Mouse (Mus musculus) brain, adult 2 months (tissue): ENCODE data around the gene Tspan18.

ENCODE experiments used
- DNase-seq: peaks from one replicate; pipeline ENCODE4 v3.0.0; 2011; ENCODE audit warnings: low read depth, low spot score

Tspan18 gene

DNA sequence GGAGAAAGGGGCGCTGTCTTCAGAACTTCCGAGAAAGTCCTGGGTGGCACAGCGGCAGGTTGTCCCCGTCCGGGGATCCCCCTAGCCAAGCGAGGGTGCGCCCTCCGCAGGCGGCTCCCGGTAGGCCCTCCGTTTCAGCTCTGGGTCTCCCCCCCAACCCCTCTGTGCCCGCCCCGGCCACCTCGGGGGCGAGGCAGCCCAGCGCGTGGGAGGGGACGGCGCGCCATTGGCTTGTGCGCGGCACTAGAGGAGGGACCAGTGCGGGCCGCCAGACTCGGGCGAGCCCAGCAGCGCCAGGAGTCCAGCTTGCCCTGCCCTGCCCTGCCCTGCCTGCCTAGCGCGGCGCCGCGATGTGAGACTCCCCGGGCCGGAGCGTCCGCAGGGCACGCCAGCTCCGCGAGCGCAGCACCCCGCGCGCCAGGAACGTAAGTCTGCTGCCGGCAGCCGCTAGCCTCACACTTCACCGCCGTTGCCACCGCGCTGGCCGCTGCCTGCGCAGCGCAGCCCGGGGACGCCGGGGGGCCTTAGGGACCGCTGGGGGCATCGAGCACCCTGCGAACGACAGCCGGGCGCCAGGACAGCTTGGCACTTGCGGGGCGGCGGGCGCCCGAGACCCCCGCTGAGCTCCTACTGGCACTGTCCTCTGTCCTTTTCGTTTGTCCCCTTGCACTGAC lies 146.8 kb downstream of the Tspan18 start, which contains the start of gene Trp53i11:
Trp53i11 (plus strand) TSS at position 226 of the 674 bp plus-strand sequence.
- DNase-seq = peak; percentile 92

DNA sequence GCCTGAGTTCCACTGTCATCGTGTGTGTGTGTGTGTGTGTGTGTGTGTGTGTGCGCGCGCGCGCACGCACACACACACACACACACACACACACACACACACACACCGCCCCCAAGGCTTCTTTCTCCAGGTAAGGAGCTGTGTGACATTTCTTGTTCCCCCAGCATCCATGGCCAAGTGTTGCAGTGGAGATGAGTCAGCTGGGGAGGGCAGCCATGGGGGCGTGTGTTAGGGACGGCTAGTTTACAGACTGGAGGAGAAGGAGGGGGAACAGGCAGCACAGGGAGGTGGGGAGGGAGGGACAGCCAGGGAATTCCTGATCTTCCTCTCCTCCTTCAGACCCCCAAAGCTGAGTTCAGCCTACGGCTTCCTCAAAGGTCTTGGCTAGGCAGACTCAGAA lies 151.4 kb downstream of the Tspan18 start:
- DNase-seq = peak; percentile 77

DNA sequence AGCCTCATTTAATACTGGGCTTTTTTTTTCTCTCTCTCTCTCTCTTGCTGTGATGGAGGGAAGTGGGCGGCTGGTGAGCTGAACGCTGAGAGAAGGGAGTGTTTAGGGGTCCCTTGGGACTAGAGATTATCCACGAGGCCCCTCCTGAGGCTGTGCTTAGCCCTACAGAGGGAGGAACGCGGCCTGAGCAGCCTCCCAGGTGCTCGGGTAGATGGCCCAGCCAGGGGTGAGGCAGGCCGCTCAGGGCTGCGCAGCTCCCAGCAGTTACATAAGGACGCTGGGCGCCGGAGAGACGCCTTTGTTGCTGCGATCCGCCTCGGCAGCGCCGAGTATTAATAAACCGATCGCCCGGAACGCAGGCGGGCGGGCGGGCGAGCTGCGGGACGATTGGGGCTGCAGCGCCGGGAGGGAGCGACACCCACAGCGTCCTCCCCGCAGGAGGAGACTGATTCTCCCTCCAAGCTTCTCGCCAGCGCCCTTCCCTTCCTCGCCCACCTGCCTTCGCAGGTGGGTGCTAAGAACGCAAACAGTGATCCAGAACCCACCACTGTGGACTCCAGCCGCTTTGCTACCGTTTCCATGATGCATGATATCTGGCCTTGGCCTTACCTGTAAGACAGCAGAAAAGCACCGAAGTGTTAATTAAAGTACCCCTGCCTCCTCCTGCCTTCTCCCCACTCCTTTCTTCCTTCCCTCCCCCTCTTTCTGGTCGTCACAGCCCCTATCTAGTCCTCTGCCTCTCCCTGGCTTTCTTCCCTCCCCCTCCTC lies 154.0 kb downstream of the Tspan18 start:
- peak; percentile 87 for DNase-seq

DNA sequence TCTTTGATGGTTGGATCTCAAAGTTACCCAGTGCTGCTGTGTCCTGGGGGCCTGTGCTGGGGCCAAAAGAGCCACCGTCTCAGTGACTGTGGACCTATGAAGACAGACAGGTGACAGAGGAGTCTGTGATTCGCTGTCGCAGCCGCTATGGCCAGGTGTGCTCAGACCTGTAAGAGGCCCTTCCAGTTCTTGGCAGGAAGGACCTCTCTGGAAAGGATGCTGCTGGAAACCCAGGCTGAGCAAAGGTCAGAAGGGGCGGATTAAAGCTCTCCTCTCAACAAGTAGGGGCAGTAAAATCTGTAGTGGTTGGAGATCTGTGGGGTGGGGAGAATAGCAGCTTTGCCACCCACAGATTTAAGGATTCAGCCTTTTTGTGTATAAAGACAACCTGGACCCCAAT lies 154.7 kb downstream of the Tspan18 start:
- DNase-seq = no peak

DNA sequence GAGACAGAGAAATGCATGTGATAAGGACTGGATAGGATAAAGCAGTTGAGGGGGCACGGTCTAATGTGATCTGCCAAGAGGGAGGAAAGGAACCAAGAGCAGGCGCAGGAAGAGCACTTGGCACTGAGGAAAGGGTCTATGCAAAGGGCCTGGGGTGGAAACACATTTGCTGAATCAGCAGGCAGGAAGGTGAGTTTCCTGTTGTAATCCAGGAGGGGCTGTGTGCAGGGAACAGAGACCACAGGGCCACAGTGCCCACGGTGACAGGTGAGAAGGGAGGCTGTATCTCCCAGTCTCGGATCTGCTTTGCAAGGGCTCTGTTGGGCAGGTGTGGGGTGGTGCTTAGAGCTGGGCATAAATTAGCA lies 156.0 kb downstream of the Tspan18 start:
- no peak for DNase-seq

DNA sequence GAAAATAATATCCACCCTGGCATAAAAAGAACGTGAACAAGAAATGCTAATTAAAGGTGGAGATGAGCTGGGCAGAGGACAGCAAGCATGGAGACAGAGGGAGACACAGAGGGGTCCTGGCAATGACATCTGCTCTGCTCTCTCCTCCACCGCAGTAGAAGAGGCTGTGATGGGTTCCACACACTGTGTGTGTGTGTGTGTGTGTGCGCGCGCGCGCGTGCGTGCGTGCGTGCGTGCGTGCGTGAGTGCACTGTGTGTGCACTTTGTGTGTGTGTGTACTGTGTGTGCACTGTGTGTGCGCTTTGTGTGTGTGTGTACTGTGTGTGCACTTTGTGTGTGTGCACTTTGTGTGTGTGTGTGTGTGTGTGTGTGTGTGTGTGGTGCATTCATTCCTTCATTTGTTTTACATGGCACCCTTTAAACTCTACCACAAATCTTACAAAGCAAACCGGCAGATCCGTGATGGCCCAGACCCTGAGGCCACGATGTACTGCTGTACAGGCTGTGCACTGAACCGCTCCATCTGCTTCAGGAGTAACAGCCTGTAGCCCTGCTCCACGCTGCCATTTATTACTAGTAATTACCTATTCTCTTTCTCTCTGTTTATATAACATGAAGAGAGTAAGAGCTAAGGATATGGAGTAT lies 156.5 kb downstream of the Tspan18 start:
- no peak for DNase-seq

DNA sequence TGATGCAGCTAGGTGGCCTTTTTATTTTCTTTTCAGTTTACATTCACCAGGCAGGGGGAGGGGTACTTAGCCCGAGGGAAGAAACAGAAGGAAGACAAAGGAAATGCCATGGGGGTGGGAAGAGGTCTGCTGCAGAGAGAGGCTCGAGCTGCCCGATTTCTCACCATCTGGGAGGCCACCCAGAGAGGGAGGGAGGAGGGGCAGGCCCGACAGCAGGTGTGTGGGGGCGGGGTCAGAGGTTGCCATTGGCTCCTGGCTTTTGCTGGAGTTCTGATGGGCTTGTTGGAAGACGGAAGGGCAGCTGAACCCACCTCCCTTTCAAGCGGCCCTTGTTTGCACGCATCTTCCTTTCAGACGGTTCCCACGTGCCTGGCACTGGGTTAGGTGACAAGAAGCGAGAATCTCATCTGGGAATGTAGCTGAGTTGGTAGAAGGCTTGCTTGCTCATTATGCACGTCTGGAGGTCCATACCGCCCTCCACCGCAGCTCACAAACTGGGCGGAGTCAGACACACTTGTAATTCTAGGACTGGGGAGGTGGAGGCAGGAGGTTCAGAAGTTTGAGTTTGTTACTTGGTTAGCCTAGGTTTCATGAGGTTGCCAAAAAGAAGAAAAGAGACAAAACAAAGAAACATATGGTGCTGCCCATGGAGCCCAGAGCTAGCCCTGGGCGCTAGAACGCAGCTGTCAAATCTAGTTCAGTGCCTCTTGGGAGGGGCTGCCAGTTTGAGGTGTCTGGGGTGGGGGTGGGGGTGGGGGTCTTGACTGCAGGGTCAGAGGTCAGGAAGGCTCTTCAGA lies 157.2 kb downstream of the Tspan18 start:
- peak; percentile 72 for DNase-seq

DNA sequence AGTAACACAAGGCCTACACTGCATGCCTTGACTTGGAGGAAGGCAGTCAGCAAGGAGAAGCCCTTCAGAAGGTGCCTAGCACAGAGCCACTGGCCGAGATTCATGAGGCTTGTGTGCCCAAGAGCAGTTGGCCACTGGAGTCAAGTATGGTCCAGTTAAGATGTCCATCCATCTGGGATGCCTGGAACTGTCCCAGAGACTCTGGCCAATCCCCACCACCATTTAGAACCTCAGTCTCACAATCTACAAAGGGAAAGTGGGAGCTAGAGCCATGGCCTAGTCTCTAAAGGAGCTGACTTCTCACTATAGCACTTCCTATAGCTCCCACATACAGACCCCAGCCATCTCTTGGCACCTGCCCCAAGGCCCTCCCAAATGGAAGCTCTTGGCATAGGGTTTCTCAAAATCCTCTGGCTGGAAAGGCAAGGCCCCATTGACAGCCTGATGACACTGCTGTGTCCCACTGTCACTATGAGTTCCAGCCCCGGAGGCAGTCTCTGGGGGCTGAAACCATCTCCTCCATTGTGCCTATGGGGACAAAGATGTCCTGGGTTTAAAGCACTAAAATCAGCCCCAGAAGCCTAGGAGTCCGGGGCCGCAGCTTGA lies 158.0 kb downstream of the Tspan18 start:
- DNase-seq = peak; percentile 70

DNA sequence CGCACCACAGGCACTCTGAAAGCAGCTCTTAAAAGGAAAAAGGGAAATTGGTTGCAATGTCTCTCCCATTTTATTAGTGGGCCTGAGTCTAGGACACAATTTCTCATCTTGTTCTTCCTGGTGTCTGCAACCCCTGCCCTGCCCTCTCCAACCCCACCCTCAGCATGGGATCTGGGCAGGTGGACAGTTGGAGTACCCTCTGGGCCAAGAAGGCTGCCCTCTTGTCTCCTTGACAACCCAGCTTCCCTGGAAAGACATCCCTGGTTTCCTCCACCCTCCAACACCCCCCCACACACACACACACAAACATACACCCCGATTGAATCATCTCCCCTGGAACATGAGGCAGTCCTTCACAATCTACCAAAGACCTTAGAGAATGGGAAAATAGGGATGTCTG lies 158.6 kb downstream of the Tspan18 start:
- DNase-seq = no peak

DNA sequence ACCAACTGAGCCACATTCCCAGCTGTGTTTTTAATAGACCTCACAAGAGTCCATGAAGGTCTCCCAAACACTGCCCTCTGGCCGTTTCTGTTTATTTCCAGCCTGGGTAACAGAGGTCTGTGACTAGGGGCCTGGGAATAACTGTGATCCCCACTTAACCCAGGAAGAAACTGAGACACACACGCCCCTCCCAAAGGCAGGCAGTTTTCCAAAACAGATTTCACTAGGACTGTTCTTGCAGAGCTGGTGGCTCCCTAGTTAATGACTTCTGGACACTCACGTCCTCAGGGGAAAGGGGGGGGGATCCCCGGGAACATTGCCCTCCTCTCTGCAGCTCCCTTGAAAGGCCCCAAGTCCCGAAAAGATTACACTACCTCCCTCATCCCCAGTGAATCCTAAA lies 159.0 kb downstream of the Tspan18 start:
- no peak for DNase-seq

DNA sequence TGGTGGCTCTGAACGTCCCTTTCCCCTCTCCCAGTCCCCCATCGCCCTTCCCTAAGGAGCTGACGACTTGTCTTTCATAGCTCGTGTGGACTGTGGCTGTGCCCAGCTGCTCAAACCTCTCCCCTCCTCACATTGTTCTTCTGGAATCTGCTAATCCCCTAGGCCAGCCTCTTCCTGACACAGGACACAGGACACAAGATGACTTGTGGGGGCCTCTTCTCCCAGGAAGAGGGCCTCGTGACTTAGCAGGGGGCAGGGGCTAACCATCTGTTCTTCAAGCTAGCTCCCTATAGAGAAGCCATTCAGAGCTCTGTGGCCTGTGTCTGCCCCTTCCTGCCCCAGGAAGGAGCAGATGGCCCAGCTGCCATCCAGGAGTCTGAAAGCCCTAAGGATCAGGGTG lies 160.1 kb downstream of the Tspan18 start:
- no peak for DNase-seq

DNA sequence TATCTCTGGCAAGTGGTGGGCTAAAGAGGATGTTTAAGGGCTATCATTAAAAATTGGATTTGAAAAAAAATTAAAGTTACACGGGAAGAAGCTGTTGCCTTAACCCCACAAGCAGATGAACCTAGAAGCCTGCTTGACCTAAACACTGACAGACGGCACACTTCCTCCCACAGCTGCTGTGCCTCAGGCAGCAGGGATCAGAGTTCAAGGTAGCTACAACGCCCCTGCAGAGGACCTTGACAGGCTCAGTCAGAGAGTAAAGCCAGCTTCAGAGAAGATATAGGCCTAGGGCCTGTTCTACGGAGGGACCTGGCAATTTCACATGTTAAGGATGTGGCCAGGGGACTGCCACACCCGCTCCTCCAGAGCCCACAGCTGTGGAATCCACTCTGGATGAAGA lies 161.8 kb downstream of the Tspan18 start:
- DNase-seq = no peak

DNA sequence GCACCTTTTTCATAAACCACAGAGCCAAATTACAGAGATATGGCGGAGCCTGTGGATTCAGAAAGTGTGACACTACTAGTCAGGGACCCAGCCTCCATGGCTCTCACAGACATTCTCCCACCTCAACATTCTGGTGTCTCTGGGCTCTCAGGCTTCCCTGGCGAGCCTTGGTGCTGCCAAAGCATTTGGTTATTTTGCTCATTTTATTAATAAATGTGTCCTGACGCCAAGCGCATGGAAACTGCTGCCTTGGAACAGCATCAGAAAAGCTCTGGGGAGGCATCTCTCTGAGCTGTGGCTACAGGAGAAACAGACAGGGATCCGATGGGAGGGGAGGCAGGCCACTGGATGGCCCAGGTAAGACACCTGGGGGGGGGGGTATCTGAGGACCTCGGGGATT lies 162.4 kb downstream of the Tspan18 start:
- DNase-seq = no peak

DNA sequence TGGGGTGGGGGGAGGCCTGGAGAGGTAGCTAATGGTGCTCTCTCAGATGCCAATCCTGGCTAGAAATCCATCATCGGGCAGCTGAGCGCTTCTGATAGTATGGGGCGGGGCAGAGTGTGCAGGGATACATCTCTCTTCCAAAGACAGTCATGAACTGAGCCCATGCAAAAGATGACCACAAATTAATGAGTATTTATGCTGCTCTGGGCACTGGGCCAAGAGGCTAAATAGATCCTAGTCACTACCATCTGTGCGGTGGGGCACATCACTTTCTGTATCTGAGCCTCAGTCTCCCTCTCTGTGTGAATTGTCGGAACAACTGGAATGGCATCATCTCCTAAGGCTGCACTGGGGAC lies 163.5 kb downstream of the Tspan18 start:
- no peak for DNase-seq

DNA sequence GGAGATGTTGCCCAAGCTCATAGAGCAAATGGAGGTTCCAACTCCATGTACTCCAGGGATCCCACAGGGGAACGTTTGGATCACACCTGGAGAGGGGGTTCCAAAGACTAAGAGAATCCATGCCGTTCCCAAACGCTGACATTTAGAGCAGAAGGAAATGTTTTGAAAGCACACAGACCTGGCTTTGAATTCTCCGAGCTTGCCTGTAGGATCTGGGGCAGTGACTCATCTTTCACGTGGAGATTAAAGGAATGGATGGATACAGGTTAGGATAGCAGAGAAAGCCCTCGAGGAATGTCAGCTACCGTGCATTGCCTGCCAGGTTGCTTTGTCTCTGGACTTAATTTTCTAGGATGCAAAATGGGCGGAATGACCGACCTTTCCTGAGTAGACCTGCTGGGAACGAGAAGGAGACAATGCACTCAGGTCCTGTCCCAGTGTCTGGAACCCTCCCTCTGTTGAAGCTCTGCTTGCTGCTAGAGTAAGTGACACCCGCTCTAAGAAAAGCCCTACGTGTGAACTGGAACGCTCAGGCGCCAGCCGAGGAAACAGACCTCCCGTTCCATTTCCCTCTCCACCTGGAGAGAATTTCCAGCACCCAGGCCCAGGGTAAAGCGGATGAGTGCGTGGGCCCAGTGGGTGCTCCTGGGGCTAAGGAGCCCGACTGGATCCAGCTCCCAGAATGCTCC lies 164.0 kb downstream of the Tspan18 start:
- peak; percentile 81 for DNase-seq

DNA sequence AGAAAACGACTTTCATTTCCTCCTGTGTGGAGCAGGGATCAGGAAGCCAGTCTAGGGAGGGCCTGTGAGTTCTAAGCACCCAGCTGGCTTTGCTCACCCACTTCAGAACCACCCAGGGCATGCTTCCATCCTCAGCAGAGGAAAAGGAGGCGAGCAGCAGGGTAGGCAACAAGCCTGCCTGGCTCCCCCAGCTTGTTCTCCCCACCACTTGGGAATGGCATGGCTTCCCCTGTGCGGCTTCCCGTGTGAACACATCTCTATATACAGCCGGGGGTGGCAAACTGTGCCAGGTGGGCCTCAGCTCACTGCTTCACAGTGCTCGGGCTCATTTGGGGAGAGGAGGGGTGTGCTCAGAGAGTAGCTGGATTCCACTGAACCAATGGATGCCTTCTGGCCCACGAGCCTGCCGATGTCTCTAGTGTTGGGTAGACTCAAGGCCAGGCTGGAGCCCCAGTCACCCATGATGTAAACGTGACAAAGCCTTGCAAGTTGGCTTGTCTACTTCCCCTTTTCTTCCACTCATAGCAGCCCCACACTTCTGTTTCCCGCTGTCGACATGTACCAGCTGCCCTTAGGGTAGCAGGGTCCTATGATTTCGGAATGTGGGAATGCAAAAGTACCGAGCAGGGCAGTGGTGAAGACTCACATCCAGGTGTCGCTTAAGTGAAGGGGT lies 167.4 kb downstream of the Tspan18 start:
- peak; percentile 72 for DNase-seq

DNA sequence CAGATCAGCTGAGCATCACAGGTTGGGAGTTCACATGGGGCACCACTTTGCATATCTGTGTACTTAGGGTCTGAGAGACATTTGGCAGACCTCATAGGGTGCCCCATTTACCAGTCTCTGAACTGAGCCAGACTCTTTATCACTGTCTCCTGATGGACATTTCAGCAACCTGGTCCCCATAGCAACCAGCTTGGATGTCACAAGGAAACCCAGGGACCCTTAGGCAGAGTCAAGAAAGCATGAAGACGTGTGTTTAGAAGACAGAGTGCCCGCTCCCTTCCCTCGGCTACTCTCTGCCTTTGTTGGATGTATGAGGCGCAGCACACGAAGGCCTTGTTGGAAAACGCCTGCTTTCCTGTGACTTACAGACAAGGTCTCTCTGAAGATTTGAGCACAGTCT lies 168.0 kb downstream of the Tspan18 start:
- DNase-seq = no peak

DNA sequence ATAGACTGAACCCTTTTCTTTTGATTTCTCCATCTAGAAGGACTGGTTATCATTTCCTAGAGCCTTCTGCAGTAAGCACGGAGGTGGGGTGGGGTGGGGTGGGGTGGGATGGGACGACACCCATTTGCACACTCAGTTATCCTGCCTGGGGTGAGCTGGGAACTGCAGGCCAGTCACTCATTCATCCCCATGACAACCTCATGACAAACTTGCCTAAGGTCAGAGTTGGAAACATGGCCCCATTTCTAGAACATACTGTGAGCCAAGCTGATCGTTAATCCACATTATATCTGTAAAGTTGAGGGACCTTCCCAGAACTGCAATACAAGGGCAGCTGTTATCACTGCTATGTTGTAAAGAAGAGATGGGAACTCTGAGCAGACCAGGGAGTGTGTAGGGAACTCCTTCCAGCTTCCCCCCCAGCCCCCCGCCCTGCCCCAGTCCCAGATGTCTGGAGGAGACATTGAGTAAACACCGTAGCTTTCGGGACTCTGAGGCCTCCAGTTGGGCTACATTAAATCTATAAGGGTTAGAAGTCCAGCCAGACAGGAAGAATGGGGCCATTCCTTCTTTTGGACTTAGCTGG lies 170.5 kb downstream of the Tspan18 start:
- no peak for DNase-seq

DNA sequence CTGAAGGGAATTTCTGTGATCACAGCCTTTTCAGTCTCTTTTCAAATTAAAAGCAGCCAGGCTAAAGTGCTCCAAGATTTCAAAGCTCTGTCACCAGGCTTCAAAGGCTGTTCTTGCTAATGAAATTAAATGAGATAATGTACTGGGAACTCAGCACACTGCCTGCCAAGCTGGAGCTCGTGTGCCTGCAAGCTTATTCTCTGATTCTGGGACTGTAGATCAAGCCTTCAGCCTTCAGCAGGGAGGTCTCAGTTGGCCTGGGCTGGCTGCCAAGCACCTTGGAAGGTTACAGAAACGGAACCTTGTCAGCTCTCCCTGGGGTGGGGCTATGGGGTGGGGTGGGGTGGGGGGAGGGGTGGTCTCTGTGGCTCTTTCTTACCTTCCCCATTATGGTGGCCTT lies 171.0 kb downstream of the Tspan18 start:
- no peak for DNase-seq

DNA sequence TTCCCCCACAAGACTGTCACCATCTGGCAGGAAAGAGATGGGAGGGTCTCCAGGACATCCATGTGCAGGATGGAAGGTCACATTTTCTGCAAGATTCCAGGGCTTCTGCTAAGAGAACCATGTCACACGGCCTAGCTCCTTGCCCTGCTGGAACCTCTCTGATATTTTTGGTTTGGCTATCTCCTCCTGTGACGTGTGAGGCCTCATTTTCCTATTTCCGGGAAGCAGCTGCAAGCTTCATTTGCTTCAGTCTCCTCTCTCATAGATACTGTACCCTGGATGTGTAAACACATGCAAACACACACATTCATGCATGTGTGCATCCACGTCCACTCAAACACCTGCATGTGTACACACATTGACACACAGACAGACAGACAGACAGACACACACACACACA lies 171.5 kb downstream of the Tspan18 start:
- DNase-seq = no peak
